Mouse (Mus musculus) neural tube, embryonic 15.5 days (tissue): ENCODE results near the gene Pou2f3. TPM values are rescaled to one million over a fixed set of nuclear protein-coding genes. Genes with fewer than 3 reads are reported as not detected.

Experiments used
- ATAC-seq: fragments of 200-750 bp; cut with Nextera tagmentation; 2 replicates; pipeline ENCODE4 v1.8.0; 2017; ENCODE audit warnings: mild to moderate bottlenecking, moderate TSS enrichment, moderate library complexity; ENCODE audit not compliant: low FRiP score
- H3K27ac ChIP-seq: fragments of 300-500 bp; sonication (generic); replicated peaks from 2 replicates; pipeline ENCODE4 v1.5.1; 2015; ENCODE audit warnings: mild to moderate bottlenecking, inconsistent platforms
- H3K27me3 ChIP-seq: fragments of 300-500 bp; sonication (generic); replicated peaks from 2 replicates; pipeline ENCODE4 v1.6.1; 2015; ENCODE audit warnings: inconsistent platforms
- H3K36me3 ChIP-seq: fragments of 300-500 bp; sonication (generic); 2 replicates; pipeline ENCODE4 v1.6.1; 2015; ENCODE audit warnings: inconsistent platforms
- H3K4me1 ChIP-seq: fragments of 300-500 bp; sonication (generic); 2 replicates; pipeline ENCODE4 v1.6.1; 2015; ENCODE audit warnings: inconsistent platforms
- H3K4me2 ChIP-seq: fragments of 300-500 bp; sonication (generic); 2 replicates; pipeline ENCODE4 v1.6.1; 2015; ENCODE audit warnings: inconsistent platforms, mild to moderate bottlenecking, moderate library complexity
- H3K4me3 ChIP-seq: fragments of 300-500 bp; sonication (generic); replicated peaks from 2 replicates; pipeline ENCODE4 v1.5.1; 2015; ENCODE audit warnings: mild to moderate bottlenecking, inconsistent platforms
- H3K9ac ChIP-seq: fragments of 300-500 bp; sonication (generic); replicated peaks from 2 replicates; pipeline ENCODE4 v1.6.1; 2015; ENCODE audit warnings: mild to moderate bottlenecking, inconsistent platforms
- H3K9me3 ChIP-seq: fragments of 300-500 bp; sonication (generic); replicated peaks from 2 replicates; pipeline ENCODE4 v1.6.1; 2016; ENCODE audit warnings: inconsistent platforms
- WGBS: fragments of 180-500 bp; shearing (Covaris S2); methylation state at CpG from one replicate; pipeline ENCODE4 v1.1.7; 2015; ENCODE audit warnings: mixed read lengths; 5-methylcytosine and 5-hydroxymethylcytosine counted together
- polyA plus RNA-seq: library from polyadenylated mRNA; unstranded; fragments of >200 nt; fragmentation: Nextera tagmentation; extraction: Ambion mirVana; gene quantifications from 2 replicates; pipeline ENCODE4 v1.2.1, GENCODE M21; 2015

Gene Pou2f3
- polyA plus RNA-seq, 1 experiment from 2014 or later: not detected

- no peak overlapping the region for H3K4me2 ChIP-seq
- WGBS: 75% methylated on average over 9 of the region's 9 CpGs
- peaks cover 5% of the 10 kb centered on the region for H3K4me1 ChIP-seq
- no peaks in the 10 kb centered on the region for H3K9me3 ChIP-seq
- H3K36me3 ChIP-seq: no peaks in the 10 kb centered on the region
- H3K4me3 ChIP-seq: no peak overlapping the region
- no peak for ATAC-seq
- no peak overlapping the region for H3K9ac ChIP-seq
- no peak overlapping the region for H3K27ac ChIP-seq
- H3K27me3 ChIP-seq: no peaks in the 10 kb centered on the region
Observed at GRCm38 (mm10) chr9:43150957-43151356, 59.2 kb downstream of the Pou2f3 start.

- H3K36me3 ChIP-seq: no peaks in the 10 kb centered on the region
- H3K9ac ChIP-seq: no peak overlapping the region
- no peaks in the 10 kb centered on the region for H3K9me3 ChIP-seq
- peaks cover 5% of the 10 kb centered on the region for H3K4me1 ChIP-seq
- H3K27ac ChIP-seq: no peak overlapping the region
- WGBS: 51% methylated on average over 10 of the region's 10 CpGs
- no peak overlapping the region for H3K4me3 ChIP-seq
- H3K27me3 ChIP-seq: no peaks in the 10 kb centered on the region
- ATAC-seq: no peak
- peak overlapping the region; percentile 13; the same call in 1 of the 2 replicates for H3K4me2 ChIP-seq
Observed at GRCm38 (mm10) chr9:43150075-43150474, 60.1 kb downstream of the Pou2f3 start.

- Histone ChIP-seq H3K27ac (no peak overlapping the region), H3K4me1 (peaks cover 5% of the 10 kb centered on the region), H3K9me3 (no peaks in the 10 kb centered on the region), H3K4me3 (no peak overlapping the region), H3K4me2 (no peak overlapping the region), H3K27me3 (no peaks in the 10 kb centered on the region), H3K9ac (no peak overlapping the region), H3K36me3 (no peaks in the 10 kb centered on the region)
- WGBS: 91% methylated on average over 3 of the region's 3 CpGs
- no peak for ATAC-seq
Observed at GRCm38 (mm10) chr9:43149498-43149897, 60.7 kb downstream of the Pou2f3 start.

GRCm38 (mm10) chr9:43145196-43145595 is 65.0 kb downstream of the Pou2f3 start:
- no peak overlapping the region for H3K4me2 ChIP-seq
- H3K9me3 ChIP-seq: no peaks in the 10 kb centered on the region
- peaks cover 3% of the 10 kb centered on the region for H3K4me1 ChIP-seq
- H3K27me3 ChIP-seq: 0 out of 2 replicates have a peak, but pooled peaks cover 4% of the 10 kb centered on the region
- no peak overlapping the region for H3K9ac ChIP-seq
- H3K4me3 ChIP-seq: no peak overlapping the region
- H3K36me3 ChIP-seq: no peaks in the 10 kb centered on the region
- H3K27ac ChIP-seq: no peak overlapping the region
- ATAC-seq: no peak
- 91% methylated on average over 4 of the region's 4 CpGs for WGBS

- 78% methylated on average over 12 of the region's 12 CpGs for WGBS
- H3K9ac ChIP-seq: no peak overlapping the region
Observed at GRCm38 (mm10) chr9:43144206-43144810, 65.9 kb downstream of the Pou2f3 start.

GRCm38 (mm10) chr9:43141839-43142238 is 68.3 kb downstream of the Pou2f3 start:
- no peaks in the 10 kb centered on the region for H3K4me1 ChIP-seq
- H3K4me3 ChIP-seq: no peak overlapping the region
- H3K4me2 ChIP-seq: no peak overlapping the region
- ATAC-seq: no peak
- H3K9me3 ChIP-seq: no peaks in the 10 kb centered on the region
- H3K27ac ChIP-seq: no peak overlapping the region
- no peaks in the 10 kb centered on the region for H3K36me3 ChIP-seq
- no peak overlapping the region for H3K9ac ChIP-seq
- 0 out of 2 replicates have a peak, but pooled peaks cover 4% of the 10 kb centered on the region for H3K27me3 ChIP-seq
- WGBS: 5% methylated on average over 4 of the region's 4 CpGs

More at GRCm38 (mm10) chr9:43144206-43144810, 65.9 kb downstream of the Pou2f3 start:
- H3K36me3 ChIP-seq: no peaks in the 10 kb centered on the region
- H3K4me2 ChIP-seq: no peak overlapping the region
- ATAC-seq: no peak
- no peaks in the 10 kb centered on the region for H3K4me1 ChIP-seq
- H3K27me3 ChIP-seq: 0 out of 2 replicates have a peak, but pooled peaks cover 4% of the 10 kb centered on the region
- no peaks in the 10 kb centered on the region for H3K9me3 ChIP-seq
- no peak overlapping the region for H3K4me3 ChIP-seq
- no peak overlapping the region for H3K27ac ChIP-seq

GRCm38 (mm10) chr9:43133525-43133924 is 76.6 kb downstream of the Pou2f3 start:
- Histone ChIP-seq H3K4me2 (no peak overlapping the region), H3K4me3 (no peak overlapping the region), H3K27ac (no peak overlapping the region), H3K27me3 (no peaks in the 10 kb centered on the region), H3K9me3 (no peaks in the 10 kb centered on the region), H3K4me1 (peaks cover 8% of the 10 kb centered on the region), H3K9ac (no peak overlapping the region), H3K36me3 (no peaks in the 10 kb centered on the region)
- WGBS: 82% methylated on average over 3 of the region's 3 CpGs
- ATAC-seq: no peak

- WGBS: 27% methylated on average over 4 of the region's 4 CpGs
- Histone ChIP-seq H3K4me2 (no peak overlapping the region), H3K27ac (no peak overlapping the region), H3K9ac (no peak overlapping the region), H3K36me3 (no peaks in the 10 kb centered on the region), H3K4me1 (peaks cover 8% of the 10 kb centered on the region), H3K4me3 (no peak overlapping the region), H3K9me3 (no peaks in the 10 kb centered on the region), H3K27me3 (no peaks in the 10 kb centered on the region)
- ATAC-seq: no peak
Observed at GRCm38 (mm10) chr9:43132380-43132779, 77.8 kb downstream of the Pou2f3 start.

- no peak overlapping the region for H3K4me2 ChIP-seq
- no peaks in the 10 kb centered on the region for H3K27me3 ChIP-seq
- peaks cover 8% of the 10 kb centered on the region for H3K4me1 ChIP-seq
- 87% methylated on average over 5 of the region's 5 CpGs for WGBS
- no peak overlapping the region for H3K4me3 ChIP-seq
- H3K9ac ChIP-seq: no peak overlapping the region
- no peaks in the 10 kb centered on the region for H3K36me3 ChIP-seq
- no peaks in the 10 kb centered on the region for H3K9me3 ChIP-seq
- no peak overlapping the region for H3K27ac ChIP-seq
- ATAC-seq: no peak
Observed at GRCm38 (mm10) chr9:43131940-43132339, 78.2 kb downstream of the Pou2f3 start.

- H3K4me2 ChIP-seq: no peak overlapping the region
- WGBS: 92% methylated on average over 2 of the region's 2 CpGs
- no peaks in the 10 kb centered on the region for H3K9me3 ChIP-seq
- H3K4me1 ChIP-seq: peaks cover 8% of the 10 kb centered on the region
- no peak overlapping the region for H3K4me3 ChIP-seq
- ATAC-seq: no peak
- H3K9ac ChIP-seq: no peak overlapping the region
- no peaks in the 10 kb centered on the region for H3K36me3 ChIP-seq
- no peaks in the 10 kb centered on the region for H3K27me3 ChIP-seq
- no peak overlapping the region for H3K27ac ChIP-seq
Observed at GRCm38 (mm10) chr9:43130684-43131083, 79.5 kb downstream of the Pou2f3 start.

- no peaks in the 10 kb centered on the region for H3K36me3 ChIP-seq
- ATAC-seq: no peak
- WGBS: 72% methylated on average over 10 of the region's 10 CpGs
Observed at GRCm38 (mm10) chr9:43127101-43127787, 82.9 kb downstream of the Pou2f3 start.

GRCm38 (mm10) chr9:43122379-43122778 is 87.8 kb downstream of the Pou2f3 start:
- no peaks in the 10 kb centered on the region for H3K4me1 ChIP-seq
- WGBS: 74% methylated on average over 1 of the region's 1 CpGs
- H3K36me3 ChIP-seq: no peaks in the 10 kb centered on the region
- H3K9ac ChIP-seq: no peak overlapping the region
- no peaks in the 10 kb centered on the region for H3K9me3 ChIP-seq
- no peaks in the 10 kb centered on the region for H3K27me3 ChIP-seq
- no peak overlapping the region for H3K27ac ChIP-seq
- no peak for ATAC-seq
- H3K4me3 ChIP-seq: no peak overlapping the region
- H3K4me2 ChIP-seq: no peak overlapping the region

More at GRCm38 (mm10) chr9:43127101-43127787, 82.9 kb downstream of the Pou2f3 start:
- H3K4me2 ChIP-seq: no peak overlapping the region
- H3K4me3 ChIP-seq: no peak overlapping the region
- peaks cover 8% of the 10 kb centered on the region for H3K4me1 ChIP-seq
- H3K9me3 ChIP-seq: no peaks in the 10 kb centered on the region
- no peak overlapping the region for H3K27ac ChIP-seq
- H3K9ac ChIP-seq: no peak overlapping the region
- H3K27me3 ChIP-seq: no peaks in the 10 kb centered on the region
